Mouse (Mus musculus) liver, embryonic 16.5 days (tissue): Measurements from ENCODE around the gene Pard6a. TPM values are rescaled to one million over a fixed set of nuclear protein-coding genes. Genes with fewer than 3 reads are reported as not detected.
A peak's percentile ranks its signal among the peaks of the same experiment; 100 is the strongest.

Source experiments
- ATAC-seq: fragments of 200-750 bp; cut with Nextera tagmentation; 2 replicates; pipeline ENCODE4 v1.8.0; 2017; ENCODE audit warnings: low read depth, mild to moderate bottlenecking, moderate number of reproducible peaks, moderate library complexity
- H3K27ac ChIP-seq: fragments of 300-500 bp; sonication (generic); 2 replicates; pipeline ENCODE4 v1.5.1; 2014; ENCODE audit warnings: mild to moderate bottlenecking, low read length
- H3K27me3 ChIP-seq: fragments of 300-500 bp; sonication (generic); 2 replicates; pipeline ENCODE4 v1.6.1; 2014; ENCODE audit warnings: low read depth, low read length, mixed read lengths; ENCODE audit not compliant: control insufficient read depth, insufficient read depth
- H3K36me3 ChIP-seq: fragments of 300-500 bp; sonication (generic); 2 replicates; pipeline ENCODE4 v1.6.1; 2014; ENCODE audit warnings: mild to moderate bottlenecking; ENCODE audit not compliant: control insufficient read depth, insufficient read depth
- H3K4me1 ChIP-seq: fragments of 300-500 bp; sonication (generic); 2 replicates; pipeline ENCODE4 v1.6.1; 2014; ENCODE audit warnings: low read depth, low read length, mixed read lengths; ENCODE audit not compliant: control insufficient read depth
- H3K4me2 ChIP-seq: fragments of 300-500 bp; sonication (generic); 2 replicates; pipeline ENCODE4 v1.6.1; 2014; ENCODE audit warnings: low read depth, low read length, mixed read lengths
- H3K4me3 ChIP-seq: fragments of 300-500 bp; sonication (generic); 2 replicates; pipeline ENCODE4 v1.5.1; 2014; ENCODE audit warnings: low read depth, mild to moderate bottlenecking, low read length
- H3K9ac ChIP-seq: fragments of 300-500 bp; sonication (generic); 2 replicates; pipeline ENCODE4 v1.6.1; 2014; ENCODE audit warnings: low read depth, low read length
- H3K9me3 ChIP-seq: fragments of 300-500 bp; sonication (generic); replicated peaks from 2 replicates; pipeline ENCODE4 v1.6.1; 2016; ENCODE audit warnings: low read length; ENCODE audit not compliant: control insufficient read depth
- WGBS: fragments of 180-500 bp; shearing (Covaris S2); extraction: QIAGEN DNeasy Blood & Tissue Kit; methylation state at CpG from one replicate; pipeline ENCODE4 v1.1.7; 2014; ENCODE audit not compliant: insufficient replicate concordance; 5-methylcytosine and 5-hydroxymethylcytosine counted together
- polyA plus RNA-seq: library from polyadenylated mRNA; unstranded; fragments of >200 nt; fragmentation: Nextera tagmentation; extraction: Ambion mirVana; gene quantifications from 2 replicates; pipeline ENCODE4 v1.2.1, GENCODE M21; 2015

The Pard6a gene
- polyA plus RNA-seq = 5.7 and 6.1 TPM in 2 replicates

DNA sequence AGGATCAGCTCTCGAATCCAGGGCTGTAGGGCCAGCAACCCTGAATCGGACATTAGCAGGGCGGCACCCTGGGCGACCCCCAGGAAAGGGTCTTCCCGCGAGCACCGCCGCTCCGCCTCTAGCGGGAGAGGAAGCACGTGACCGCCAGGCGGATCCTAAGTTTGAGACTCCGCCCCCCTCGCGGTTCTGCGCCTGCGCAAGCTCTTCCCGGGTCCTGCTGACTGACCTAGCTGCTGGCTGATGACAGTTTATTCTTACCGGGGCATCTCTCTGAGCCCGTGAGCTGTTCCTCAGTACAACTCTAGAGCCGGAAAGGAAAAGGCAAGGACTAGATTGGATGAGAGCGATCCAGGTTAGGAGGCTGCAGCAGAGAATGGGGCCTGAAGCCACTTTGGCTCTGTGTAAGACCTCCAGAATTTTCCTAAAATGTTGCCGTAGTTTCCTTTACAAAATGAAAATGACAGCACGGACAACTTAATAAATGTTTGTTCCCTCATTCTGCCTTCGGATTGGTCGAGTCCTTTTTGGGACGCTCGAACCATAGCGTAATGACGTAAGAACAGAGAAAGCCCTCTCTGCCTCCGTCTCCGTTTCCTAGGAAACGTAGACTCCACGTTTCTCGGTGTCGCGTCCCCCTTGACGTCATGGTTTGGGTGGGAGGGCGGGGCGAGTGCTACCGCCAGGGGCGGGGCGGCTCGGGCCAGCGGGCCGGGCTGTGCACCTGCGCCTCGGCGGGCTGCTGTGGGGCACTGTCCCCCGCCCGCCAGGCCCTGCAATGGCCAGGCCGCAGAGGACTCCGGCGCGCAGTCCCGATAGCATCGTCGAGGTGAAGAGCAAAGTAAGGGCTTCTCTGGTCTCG lies at the start of gene Pard6a, which contains the start of gene Acd:
TSS of gene Pard6a (plus strand) at position 183 of the 859 bp plus-strand sequence.
TSS of gene Acd (minus strand) at position 137 of the 859 bp plus-strand sequence.
- Histone ChIP-seq H3K36me3 (peaks cover 12% of the 10 kb centered on the region; the same call in 1 of the 2 replicates), H3K27ac (peak within 1 kb of the TSS; percentile 95), H3K4me3 (peak within 1 kb of the TSS; percentile 84), H3K4me2 (peak within 1 kb of the TSS; percentile 99), H3K9me3 (no peaks in the 10 kb centered on the region), H3K27me3 (no peaks in the 10 kb centered on the region), H3K9ac (peak within 1 kb of the TSS; percentile 80), H3K4me1 (peaks cover 20% of the 10 kb centered on the region)
- peak; percentile 83 for ATAC-seq
- under 1% methylated on average over 60 of the region's 60 CpGs for WGBS

GRCm38 (mm10) chr8:105657641-105658040 lies 43.3 kb upstream of the Pard6a start:
- no peaks in the 10 kb centered on the region for H3K4me1 ChIP-seq
- no peak overlapping the region for H3K27ac ChIP-seq
- H3K9ac ChIP-seq = no peak overlapping the region
- no peak for ATAC-seq
- no peaks in the 10 kb centered on the region for H3K9me3 ChIP-seq
- H3K4me3 ChIP-seq = no peak overlapping the region
- H3K36me3 ChIP-seq = peaks cover 11% of the 10 kb centered on the region
- no peaks in the 10 kb centered on the region for H3K27me3 ChIP-seq
- no peak overlapping the region for H3K4me2 ChIP-seq

DNA sequence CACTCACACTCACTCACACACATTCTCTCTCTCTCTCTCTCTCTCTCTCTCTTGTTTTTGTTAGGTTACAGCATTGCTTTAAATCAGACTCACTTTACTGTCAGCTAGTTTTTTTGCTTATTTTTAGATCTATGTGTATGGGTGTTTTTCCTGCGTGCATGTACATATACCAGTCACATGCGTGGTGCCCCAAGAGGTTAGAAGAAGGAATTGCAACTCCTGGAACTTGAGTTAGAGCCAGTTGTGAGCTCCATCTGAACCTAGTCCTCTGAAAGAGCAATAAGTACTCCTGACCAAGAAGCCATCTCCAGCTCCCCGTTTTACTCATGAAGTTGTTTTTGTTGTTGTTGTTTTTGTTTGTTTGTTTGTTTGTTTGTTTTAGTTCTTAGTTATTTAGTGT lies 39.8 kb upstream of the Pard6a start:
- H3K4me3 ChIP-seq = no peak overlapping the region
- no peaks in the 10 kb centered on the region for H3K4me1 ChIP-seq
- H3K9me3 ChIP-seq = no peaks in the 10 kb centered on the region
- no peak overlapping the region for H3K27ac ChIP-seq
- H3K36me3 ChIP-seq = peaks cover 23% of the 10 kb centered on the region
- no peaks in the 10 kb centered on the region for H3K27me3 ChIP-seq
- ATAC-seq = no peak
- H3K4me2 ChIP-seq = no peak overlapping the region
- 66% methylated on average over 3 of the region's 3 CpGs for WGBS
- H3K9ac ChIP-seq = no peak overlapping the region

- ATAC-seq = no peak
- H3K4me2 ChIP-seq = no peak overlapping the region
- WGBS = 71% methylated on average over 1 of the region's 1 CpGs
Observed at GRCm38 (mm10) chr8:105677891-105678290, 23.1 kb upstream of the Pard6a start.

GRCm38 (mm10) chr8:105685325-105685724 lies 15.6 kb upstream of the Pard6a start:
- Histone ChIP-seq H3K9me3 (no peaks in the 10 kb centered on the region), H3K4me1 (no peaks in the 10 kb centered on the region; the same call in 1 of the 2 replicates), H3K27ac (no peak overlapping the region), H3K36me3 (peaks cover 33% of the 10 kb centered on the region), H3K4me2 (0 out of 2 replicates have a peak overlapping the region, but pooled peaks have one; percentile 34), H3K4me3 (no peak overlapping the region), H3K27me3 (no peaks in the 10 kb centered on the region), H3K9ac (no peak overlapping the region)
- whole genome bisulfite sequencing = 60% methylated on average over 7 of the region's 7 CpGs
- ATAC-seq = no peak

More at GRCm38 (mm10) chr8:105677891-105678290, 23.1 kb upstream of the Pard6a start:
- Histone ChIP-seq H3K9me3 (no peaks in the 10 kb centered on the region), H3K36me3 (peaks cover 87% of the 10 kb centered on the region), H3K27me3 (no peaks in the 10 kb centered on the region), H3K9ac (no peak overlapping the region), H3K4me3 (no peak overlapping the region), H3K4me1 (no peaks in the 10 kb centered on the region), H3K27ac (no peak overlapping the region)

GRCm38 (mm10) chr8:105685796-105686308 lies 15.1 kb upstream of the Pard6a start, which contains the start of gene Carmil2:
Gene Carmil2 (plus strand): TSS chr8:105686274.
- H3K9ac ChIP-seq = no peak within 1 kb of the TSS
- 3% methylated on average over 26 of the region's 26 CpGs for WGBS
- H3K27ac ChIP-seq = no peak within 1 kb of the TSS
- no peaks in the 10 kb centered on the region for H3K27me3 ChIP-seq
- peak within 1 kb of the TSS; percentile 34 for H3K4me2 ChIP-seq
- peaks cover 27% of the 10 kb centered on the region for H3K36me3 ChIP-seq
- H3K9me3 ChIP-seq = no peaks in the 10 kb centered on the region
- peak within 1 kb of the TSS; percentile 16 for H3K4me3 ChIP-seq
- no peaks in the 10 kb centered on the region; the same call in 1 of the 2 replicates for H3K4me1 ChIP-seq
- ATAC-seq = peak; percentile 30

DNA sequence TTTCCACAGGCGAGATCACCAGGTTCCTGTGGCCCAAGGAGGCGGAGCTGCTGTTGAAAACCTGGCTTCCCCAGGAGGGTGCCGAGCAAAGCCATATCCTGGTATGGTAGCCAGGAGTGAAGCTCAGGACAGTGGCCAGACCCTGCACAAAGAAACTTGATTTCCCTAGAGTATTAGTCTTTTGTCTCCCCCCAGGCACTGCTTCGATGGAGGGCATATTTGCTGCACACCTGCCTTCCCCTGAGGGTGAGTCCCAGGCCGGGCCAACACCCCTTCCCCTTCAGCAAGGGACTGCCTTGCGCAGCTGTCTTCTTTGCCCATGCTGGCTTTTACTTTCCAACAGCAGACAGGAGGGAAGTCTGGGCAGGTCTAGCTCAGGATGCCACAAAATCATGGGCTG lies 14.4 kb upstream of the Pard6a start:
- H3K27ac ChIP-seq = no peak overlapping the region

DNA sequence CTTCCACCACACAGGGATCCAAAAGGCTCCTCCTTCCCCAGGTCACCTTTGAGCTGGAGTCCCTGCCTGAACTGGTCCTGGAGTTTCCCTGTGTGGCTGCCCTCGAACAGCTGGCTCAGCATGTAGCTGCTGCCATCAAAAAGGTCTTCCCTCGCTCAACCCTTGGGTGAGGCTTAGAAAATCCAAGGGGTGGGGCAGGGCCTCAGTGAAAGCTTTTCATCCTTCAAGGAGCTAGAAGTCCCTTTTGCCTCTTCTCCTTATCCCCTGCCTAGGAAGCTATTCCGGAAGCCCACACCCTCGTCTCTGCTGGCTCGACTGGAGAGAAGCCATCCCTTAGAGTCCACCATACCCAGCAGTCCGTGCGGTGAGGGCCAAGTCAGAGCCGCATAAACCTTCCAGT lies 13.4 kb upstream of the Pard6a start:
- Histone ChIP-seq H3K4me2 (no peak overlapping the region), H3K9me3 (no peaks in the 10 kb centered on the region), H3K4me3 (no peak overlapping the region), H3K27me3 (no peaks in the 10 kb centered on the region), H3K9ac (no peak overlapping the region), H3K27ac (no peak overlapping the region), H3K4me1 (no peaks in the 10 kb centered on the region; the same call in 1 of the 2 replicates), H3K36me3 (peaks cover 12% of the 10 kb centered on the region)
- no peak for ATAC-seq
- 73% methylated on average over 8 of the region's 8 CpGs for WGBS

More for the DNA sequence above, 14.4 kb upstream of the Pard6a start:
- Histone ChIP-seq H3K9me3 (no peaks in the 10 kb centered on the region), H3K9ac (no peak overlapping the region), H3K4me3 (no peak overlapping the region; the same call in 1 of the 2 replicates), H3K27me3 (no peaks in the 10 kb centered on the region), H3K4me2 (no peak overlapping the region), H3K4me1 (no peaks in the 10 kb centered on the region; the same call in 1 of the 2 replicates), H3K36me3 (peaks cover 20% of the 10 kb centered on the region)
- WGBS = 55% methylated on average over 6 of the region's 6 CpGs
- ATAC-seq = no peak
